Mouse (Mus musculus) myocyte (in vitro differentiated cells): ENCODE data around the gene Gm5426.

Experiments used
- CEBPB ChIP-seq: IDR thresholded peaks from 2 replicates; pipeline ENCODE4 v1.6.1; 2011; ENCODE audit warnings: mild to moderate bottlenecking, moderate library complexity; ENCODE audit not compliant: poor library complexity, insufficient read depth, severe bottlenecking
- E2F4 ChIP-seq: IDR thresholded peaks from one replicate; pipeline ENCODE4 v1.6.1; 2011; ENCODE audit warnings: mild to moderate bottlenecking, control low read depth, moderate library complexity; ENCODE audit not compliant: insufficient read depth
- MAX ChIP-seq: IDR thresholded peaks from one replicate; pipeline ENCODE4 v1.6.1; 2011; ENCODE audit warnings: low read depth, mild to moderate bottlenecking, control low read depth
- MYOD1 ChIP-seq, 3 experiments: IDR thresholded peaks; one replicate each; pipeline ENCODE4 v1.6.1; 2011; ENCODE audit warnings: control low read depth in 2 of 3, low read depth in 2 of 3, mild to moderate bottlenecking in 2 of 3, moderate library complexity in 1 of 3; ENCODE audit not compliant: insufficient read length in 2 of 3, control insufficient read depth in 1 of 3
- MYOG ChIP-seq, 3 experiments: IDR thresholded peaks; one replicate each; pipeline ENCODE4 v1.6.1; 2011; ENCODE audit warnings: control low read depth in 2 of 3, low read depth in 2 of 3, mild to moderate bottlenecking in 2 of 3; ENCODE audit not compliant: insufficient read length in 2 of 3, control insufficient read depth in 1 of 3, insufficient read depth in 1 of 3
- POLR2A ChIP-seq: IDR thresholded peaks from one replicate; pipeline ENCODE4 v1.6.1; 2011; ENCODE audit warnings: low read depth, mild to moderate bottlenecking, control low read depth, moderate library complexity; ENCODE audit not compliant: insufficient read length
- POLR2AphosphoS2 ChIP-seq: IDR thresholded peaks from one replicate; pipeline ENCODE4 v1.6.1; 2011; ENCODE audit warnings: low read depth, control low read depth; ENCODE audit not compliant: insufficient read length
- SRF ChIP-seq: IDR thresholded peaks from one replicate; pipeline ENCODE4 v1.6.1; 2011; ENCODE audit warnings: low read depth; ENCODE audit not compliant: control insufficient read depth, insufficient read length
- TCF12 ChIP-seq: IDR thresholded peaks from one replicate; pipeline ENCODE4 v1.6.1; 2011; ENCODE audit warnings: mild to moderate bottlenecking, control low read depth; ENCODE audit not compliant: poor library complexity, insufficient read depth, severe bottlenecking
- USF1 ChIP-seq: IDR thresholded peaks from one replicate; pipeline ENCODE4 v1.6.1; 2011; ENCODE audit warnings: low read depth, mild to moderate bottlenecking, control low read depth, moderate library complexity

- no peak for TF ChIP-seq POLR2A
- TF ChIP-seq POLR2AphosphoS2, result no peak
- TF ChIP-seq MYOG (IDR thresholded peaks at IDR 0.05; ENCODE audit: control insufficient read depth in 1 of 3, insufficient read depth in 1 of 3, insufficient read length in 2 of 3, low read depth in 2 of 3), result no peak
- TF ChIP-seq E2F4, result no peak
- no peak for TF ChIP-seq SRF
- TF ChIP-seq MAX, result no peak
- no peak for TF ChIP-seq USF1
- no peak for TF ChIP-seq TCF12
- 0 out of 2 replicates have a peak, but pooled peaks have one; percentile 19 for TF ChIP-seq CEBPB
- TF ChIP-seq MYOD1 (IDR thresholded peaks at IDR 0.05; ENCODE audit: control insufficient read depth in 1 of 3, insufficient read length in 2 of 3, low read depth in 2 of 3), result no peak
These were observed 11.9 kb downstream of the Gm5426 start for GRCm38 (mm10) chr10:96148250-96148699.
